Mouse (Mus musculus) CH12.LX (cell line): ENCODE measurements at regions not wholly inside any gene's neighbourhood (a gene's known extent, or its start where the extent isn't known, plus 50 kb on each side); places are given as distances from the start of the nearest gene placed in this dataset.

Experiments used
- CTCF ChIP-seq, 2 experiments: IDR thresholded peaks in 1 of 2; conservative IDR thresholded peaks in 1 of 2; 2 replicates each; pipeline ENCODE4 v1.5.1; 2011 to 2012; ENCODE audit warnings: low read depth in 2 of 2, low read length in 2 of 2, improper control_type of control experiment in 1 of 2, inconsistent platforms in 1 of 2, mild to moderate bottlenecking in 1 of 2, moderate library complexity in 1 of 2
- MXI1 ChIP-seq: IDR thresholded peaks from 2 replicates; pipeline ENCODE4 v1.6.1; 2011; ENCODE audit warnings: mild to moderate bottlenecking, low read depth, low read length, improper control_type of control experiment
- POLR2A ChIP-seq: IDR thresholded peaks from 2 replicates; pipeline ENCODE4 v1.6.1; 2011; ENCODE audit warnings: low read depth, mild to moderate bottlenecking, improper control_type of control experiment, low read length
- TCF12 ChIP-seq: IDR thresholded peaks from 2 replicates; pipeline ENCODE4 v1.6.1; 2014; ENCODE audit warnings: low read depth, mild to moderate bottlenecking, inconsistent platforms, low read length, improper control_type of control experiment

DNA sequence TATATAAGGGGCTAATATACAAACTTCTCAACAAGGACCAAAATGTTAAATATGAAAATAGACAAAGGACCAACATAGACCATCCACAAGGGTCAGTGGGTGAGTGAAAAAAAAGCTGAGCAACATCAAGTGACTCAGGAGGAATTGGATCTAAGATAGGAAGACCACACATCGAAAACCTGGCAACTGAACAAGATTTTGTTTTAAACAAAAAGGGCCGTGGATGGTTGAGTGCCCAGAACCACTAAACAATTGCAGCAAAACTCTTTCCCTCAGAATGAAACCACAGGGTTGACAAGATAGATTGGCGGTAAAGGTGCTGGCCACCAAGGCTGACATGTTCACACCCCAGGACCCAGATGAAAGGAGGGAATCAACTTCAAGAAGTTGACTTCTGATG lies 215.7 kb upstream of the Gm5148 start:
- TF ChIP-seq POLR2A (no peak), CTCF (conservative IDR thresholded peaks at IDR 0.05 in 1 of 2, IDR thresholded peaks at IDR 0.05 in 1 of 2; ENCODE audit: low read depth in 2 of 2, low read length in 2 of 2) (no peak), TCF12 (no peak), MXI1 (no peak)
